Mouse (Mus musculus): ENCODE measurements around the gene Cntln.

The Cntln gene

DNA sequence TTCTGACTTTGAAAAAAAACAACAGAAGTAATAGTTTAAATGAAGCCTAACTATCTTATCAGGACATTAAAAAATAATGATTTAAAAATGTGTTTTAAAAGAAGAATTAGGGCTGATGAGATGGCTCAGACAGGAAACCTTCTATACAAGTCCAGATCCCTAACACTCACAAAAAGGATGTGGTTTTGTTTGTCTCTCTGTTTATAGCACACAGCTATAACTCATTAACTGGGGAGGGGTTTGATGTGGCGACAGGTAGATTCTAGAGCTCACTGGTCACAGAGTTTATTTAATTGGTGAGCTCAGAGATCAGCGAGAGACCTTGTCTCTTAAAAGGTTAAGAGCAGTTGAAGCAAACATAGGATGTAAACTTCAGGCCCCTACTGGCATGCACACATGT lies 175.5 kb downstream of the Cntln start:
- DNase-seq: no peak

DNA sequence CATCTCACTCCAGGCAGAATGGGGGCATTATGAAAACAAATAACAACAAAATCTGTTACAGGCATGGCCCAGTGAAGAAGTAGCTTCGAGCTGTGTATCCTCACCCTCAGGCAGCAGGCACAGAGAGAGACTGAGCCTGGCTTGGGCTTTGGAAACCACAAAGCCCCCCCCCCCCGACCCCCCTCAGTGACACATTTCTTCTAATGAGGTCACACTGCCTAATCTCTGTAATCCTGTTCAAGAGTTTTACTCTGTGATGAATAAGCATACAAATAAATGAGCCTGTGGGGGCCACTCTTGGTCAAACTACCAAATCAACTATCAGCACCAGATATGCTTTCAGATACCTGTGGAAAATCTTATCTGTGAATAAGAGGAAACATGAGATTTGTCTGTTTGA lies 177.6 kb downstream of the Cntln start:
- DNase-seq: no peak

DNA sequence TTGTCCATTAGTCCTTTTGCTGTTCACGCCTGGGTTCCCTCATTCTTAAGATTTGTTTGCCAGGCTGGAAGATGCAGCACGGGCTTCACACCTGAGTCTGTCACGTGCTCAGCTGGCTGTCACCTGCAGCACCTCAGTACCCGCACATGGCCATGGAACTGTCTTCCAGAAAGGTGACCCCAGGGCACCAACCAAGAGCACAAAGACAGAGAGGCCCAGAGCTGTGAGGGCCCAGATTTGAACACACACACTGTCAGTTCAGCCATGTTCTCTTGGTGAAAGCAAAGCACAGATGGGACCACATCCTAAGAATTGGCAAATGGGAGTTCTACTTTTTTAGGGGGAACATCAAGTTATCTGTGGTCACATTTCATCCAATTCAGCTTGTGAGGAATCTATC lies 211.9 kb downstream of the Cntln start:
- no peak for DNase-seq

DNA sequence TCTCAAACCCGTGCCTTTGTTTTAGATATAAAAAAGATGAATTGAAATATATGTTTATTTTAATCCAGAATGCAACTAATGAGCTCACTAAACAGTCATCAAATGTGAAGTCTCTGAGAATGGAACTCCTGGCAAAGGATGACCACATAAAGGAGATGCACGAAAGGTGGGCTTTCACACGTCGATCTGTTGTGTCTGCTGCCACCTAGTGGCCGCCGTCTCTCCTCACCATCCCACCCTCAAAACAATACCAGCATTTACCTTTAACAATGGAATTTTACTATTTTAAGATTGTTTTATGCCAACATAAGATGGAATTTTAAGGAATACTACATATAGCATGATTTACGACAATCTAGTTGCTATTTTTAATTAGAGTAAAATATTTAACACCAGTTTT lies 212.6 kb downstream of the Cntln start:
- peak; percentile 20 for DNase-seq

DNA sequence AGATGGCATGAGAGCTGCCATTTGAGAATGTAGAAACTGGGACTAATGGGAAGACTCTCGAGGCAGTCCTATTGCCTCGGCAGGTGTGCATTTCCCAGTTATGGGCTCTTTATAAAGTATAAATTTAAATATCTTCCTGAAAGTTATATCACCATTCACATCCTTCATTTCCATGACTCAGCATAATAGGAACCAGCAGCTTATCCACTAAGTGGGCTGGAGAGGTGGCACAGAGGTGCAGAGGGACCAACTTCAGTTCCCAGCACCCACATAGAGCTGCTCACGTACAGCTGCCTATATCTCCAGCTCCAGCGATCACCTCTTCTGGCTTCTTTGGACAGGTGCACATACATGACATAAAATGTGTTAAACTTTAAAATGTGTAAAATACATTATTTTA lies 218.1 kb downstream of the Cntln start:
- no peak for DNase-seq

DNA sequence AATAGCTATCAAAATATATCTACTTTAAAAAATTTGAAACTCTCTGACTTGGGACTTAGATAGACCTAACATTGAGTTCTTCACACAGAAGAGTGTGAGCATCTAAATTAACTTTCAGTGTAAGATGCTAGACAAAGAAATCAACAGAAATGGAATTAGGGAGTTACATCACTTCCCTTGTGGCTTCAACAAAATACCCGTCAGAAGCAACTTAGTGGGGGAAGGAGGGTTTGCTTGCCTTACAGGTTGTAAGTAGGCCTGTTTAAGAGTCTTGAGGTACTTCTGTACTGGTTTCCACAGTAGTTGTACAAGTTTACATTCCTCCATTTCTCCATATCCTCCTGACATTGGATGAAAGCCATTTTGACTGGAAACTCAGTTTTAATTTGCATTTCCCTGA lies 222.3 kb downstream of the Cntln start:
- DNase-seq: no peak

DNA sequence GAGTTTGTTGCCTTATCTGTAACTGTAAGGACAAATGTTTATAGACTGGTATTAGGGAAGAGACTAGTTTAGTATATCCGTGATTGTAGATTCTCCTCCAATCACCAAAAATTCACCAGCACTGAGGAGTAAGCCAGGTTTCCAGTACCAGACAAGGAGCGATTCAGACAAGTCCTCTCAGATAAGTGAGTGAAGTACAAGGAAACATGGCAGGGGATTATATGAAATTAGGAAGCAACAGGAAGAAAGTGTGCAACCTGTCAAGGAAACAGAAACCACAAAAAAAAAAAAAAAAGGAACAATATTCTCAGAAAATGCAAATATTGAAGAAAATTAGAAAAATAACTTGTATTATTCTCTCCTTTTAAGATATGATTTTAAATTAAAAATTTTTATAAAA lies 222.9 kb downstream of the Cntln start:
- DNase-seq: no peak

DNA sequence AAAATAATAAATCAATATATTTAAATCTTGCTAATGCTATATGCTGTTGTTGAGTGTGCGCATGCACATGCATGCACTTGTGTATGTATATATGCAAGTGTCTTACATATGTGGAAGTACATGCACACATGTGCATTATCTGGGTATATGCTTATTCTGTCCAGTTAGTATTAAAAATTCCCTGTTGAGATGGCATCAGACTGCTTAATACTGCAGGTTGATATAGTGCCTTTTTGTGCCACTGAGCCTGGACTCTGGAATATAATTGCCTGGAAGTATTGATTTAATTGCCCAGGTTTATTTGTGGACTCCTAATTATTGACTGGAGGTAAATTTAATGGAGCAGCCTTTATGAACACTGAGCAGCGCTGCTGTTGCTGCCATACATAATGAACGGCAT lies 236.2 kb downstream of the Cntln start:
- no peak for DNase-seq

DNA sequence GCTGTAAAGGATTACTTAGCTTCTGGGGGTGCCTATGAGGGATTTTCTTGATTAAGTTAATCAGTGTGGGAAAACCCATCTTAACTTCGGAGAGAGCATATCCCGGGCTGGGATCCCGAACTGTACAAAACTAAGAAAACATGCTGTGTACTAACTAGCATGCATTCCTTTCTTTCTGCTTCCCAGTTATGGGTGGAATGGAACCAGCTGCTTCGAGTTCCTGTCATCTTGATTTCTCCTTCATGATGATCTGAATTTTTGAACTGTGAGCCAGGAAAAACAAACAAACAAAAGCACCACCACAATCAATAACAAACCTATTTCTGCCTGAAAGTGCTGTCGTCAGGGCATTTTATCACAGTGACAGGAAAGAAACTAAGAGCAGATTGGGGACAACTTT lies 265.6 kb downstream of the Cntln start:
- DNase-seq: no peak

DNA sequence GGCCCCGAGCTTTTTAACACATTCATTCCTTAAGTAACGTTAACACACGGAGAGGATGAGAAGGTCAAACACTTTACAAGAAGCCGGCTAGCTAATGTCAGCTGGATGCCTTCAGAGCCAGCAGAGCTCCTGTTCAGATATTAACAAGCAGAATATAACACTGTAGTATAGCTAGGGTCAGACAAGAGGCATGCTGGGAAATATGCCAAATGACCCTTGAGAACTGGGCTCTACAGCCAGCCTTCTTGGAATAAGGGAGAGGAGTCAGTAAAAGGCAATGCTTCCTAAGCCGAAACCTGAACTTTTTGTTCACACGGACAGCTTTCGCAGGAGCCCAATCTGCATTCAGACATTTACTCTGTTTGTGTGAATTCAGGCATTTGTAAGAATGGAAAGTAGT lies 267.8 kb downstream of the Cntln start:
- DNase-seq: no peak

DNA sequence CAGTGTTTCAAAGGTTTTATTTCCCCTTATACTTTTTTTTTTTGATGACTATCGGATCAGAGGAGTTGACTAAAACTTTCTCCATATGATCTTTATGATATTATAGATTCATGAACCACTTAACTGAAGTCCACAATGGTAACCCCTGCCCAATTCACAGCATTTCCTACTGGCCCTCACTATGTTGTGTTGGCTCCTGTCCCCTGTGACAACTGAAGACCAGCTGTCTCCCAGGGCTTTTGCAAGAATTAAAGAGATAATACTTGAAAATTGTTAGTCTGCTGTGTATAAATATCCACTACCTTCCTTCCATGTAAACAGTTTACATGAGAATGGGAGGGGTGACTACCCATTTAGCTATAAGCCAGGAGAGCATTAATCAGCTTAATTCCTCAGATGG lies 270.3 kb downstream of the Cntln start:
- DNase-seq: no peak

DNA sequence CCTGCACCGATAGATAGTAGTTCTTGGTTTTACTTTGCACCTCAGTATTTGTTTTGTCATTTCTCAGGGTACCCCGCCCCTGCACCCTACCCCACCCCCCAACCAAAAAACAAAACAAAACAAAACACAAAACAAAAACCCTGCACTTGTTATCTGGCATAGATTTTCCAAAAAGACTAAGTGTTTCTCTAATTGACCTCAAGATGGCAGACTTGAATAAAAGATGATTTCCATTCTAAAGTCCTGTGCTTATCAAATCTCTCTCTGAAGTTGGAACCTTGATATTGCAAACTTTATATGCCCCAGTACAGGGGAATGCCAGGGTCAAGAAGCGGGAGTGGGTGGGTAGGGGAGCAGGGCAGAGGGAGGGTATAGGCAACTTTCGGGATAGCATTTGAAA lies 277.0 kb downstream of the Cntln start:
- DNase-seq: no peak

DNA sequence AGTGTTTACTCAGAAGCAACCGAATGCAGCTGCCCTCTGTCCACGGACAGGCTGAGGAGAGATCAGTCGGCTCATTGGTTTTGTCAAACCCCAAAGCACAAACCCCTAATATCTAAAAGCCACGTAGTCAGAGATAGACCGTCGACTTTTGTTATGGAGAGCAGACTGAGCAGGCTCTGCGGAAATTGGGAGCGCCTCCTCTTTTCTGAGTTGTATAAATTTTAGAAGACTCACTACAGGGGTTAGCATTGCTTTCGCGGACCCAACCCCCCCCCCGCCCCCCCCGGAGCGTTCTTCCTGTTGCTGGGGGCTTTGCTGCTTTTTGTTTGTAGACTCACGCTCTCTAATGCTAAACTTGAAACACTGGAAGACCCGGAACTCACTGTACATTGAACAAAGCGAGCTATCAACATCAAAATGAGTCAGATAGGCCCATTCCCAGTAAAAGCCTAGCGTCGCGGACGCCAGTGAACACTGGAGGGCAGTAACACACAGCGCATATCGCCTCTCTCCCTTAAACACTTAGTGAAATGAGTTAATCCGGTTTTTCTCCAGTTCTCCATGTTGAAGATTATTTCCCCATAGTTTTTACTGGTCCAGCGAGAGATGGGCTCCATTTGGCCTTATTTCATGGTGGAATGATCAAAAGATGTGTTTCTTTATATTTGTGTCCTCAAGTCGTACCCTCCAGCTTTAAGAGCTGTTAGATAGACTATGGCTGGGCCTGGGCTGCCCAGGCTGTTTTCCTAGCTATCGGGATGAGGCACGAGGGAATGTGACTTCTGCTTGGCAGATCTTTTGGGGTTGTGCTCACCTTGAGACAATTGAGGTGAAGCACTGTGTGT lies 278.6 kb downstream of the Cntln start:
- peak; percentile 63 for DNase-seq

DNA sequence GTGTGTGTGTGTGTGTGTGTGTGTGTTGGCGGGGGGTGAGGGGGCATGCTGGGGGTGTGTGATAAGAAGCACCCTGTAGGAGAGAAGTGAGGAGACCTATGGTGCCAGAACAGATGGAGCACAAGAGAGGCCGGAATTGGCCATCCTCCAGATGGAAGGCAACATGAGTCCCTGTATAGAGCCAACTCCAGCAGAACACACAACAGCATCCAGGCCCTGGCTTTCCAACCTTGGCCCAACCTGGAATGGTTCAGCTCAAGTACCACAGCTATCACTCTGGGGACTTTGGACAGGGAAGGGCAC lies 279.2 kb downstream of the Cntln start:
- no peak for DNase-seq

DNA sequence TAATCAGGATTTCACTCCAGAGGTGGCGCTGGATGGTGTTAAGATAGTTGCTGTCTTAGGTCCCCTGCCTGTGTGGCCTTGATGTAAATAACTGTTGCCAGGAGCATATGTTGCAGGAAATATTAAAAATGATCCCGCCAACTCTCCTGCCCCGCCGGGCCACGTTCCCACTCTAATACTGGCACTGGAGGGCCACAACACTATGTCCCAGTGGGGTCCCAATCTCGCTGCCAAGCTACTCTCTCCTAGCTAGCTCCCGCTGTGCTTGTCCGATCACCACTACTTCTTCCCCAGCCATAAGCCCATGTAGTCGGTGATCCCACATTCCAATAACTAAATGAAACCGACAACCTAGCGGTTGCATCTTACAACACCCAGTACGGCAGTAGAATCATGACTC lies 283.9 kb downstream of the Cntln start:
- DNase-seq: no peak

DNA sequence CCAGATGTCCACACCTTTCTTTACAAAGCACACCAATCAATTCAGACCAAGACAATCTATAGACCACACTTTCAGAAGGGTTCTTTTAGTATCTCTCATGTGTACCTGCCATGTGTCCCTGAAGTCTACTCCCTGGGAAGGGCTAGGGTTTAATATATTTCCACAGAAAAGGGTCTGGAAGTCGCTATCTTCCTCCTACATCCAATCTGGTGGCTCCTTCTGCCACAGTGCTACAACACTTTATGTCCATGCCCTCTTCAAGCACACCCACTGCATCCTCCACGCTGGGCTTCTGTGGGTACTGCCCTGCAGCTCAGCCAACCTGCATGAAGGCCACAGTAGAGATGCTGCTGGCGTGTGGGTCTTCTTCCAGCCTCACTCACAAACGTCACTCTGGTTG lies 291.4 kb downstream of the Cntln start:
- peak; percentile 78 for DNase-seq

DNA sequence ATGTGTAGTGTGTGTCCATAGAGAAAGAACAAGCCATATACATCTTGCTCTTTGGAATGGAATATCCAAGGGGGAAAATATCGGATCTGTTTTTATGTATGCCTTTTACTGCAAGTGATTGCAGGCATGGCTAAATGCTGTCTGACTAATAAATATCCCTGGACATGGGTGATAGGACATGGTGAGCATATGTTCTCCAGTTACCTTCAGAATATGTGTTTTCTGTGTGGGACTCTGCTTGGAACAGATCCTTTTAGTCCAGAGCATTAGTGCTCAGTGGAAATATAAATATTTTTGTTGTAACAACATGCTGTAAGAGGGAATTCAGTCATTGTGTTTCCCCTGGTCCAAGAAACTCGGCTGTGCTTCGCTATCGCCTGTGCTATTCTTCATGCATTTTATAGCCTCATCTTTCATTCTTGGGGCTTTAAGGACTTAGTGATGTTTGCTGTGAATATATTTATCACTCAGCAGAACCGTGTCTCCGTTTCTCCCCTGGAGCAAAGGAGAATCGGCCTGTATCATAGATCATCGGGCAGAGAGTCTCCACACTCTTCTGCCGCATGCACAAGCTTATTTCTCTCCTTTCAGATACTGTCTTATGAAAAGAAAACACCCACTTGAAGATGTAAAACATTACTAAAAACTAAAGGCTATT lies 294.4 kb downstream of the Cntln start:
- DNase-seq: no peak
